Mouse (Mus musculus): Measurements from ENCODE around the gene Lipe.

DNA sequence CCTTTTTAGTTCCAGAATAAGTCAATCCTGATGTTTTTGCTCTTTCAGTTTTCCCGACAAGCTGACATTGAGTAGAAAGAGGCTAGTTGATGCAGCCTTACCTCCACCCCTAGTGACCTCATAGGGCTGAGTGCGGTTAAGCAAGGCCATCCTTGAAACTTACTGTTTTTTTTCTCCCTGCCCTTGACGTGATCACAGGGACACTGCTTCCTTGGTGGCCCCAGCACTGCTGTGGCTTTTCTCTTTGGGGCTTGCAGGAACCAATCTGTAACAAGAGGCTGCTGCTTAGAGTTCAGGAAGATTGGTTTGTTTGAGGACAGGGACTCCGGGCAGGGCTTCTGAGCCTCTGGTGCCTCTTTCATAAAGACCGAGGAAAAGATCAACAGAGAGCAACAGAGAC lies 3.5 kb upstream of the Lipe start:
- TF ChIP-seq EP300 (optimal IDR thresholded peaks at IDR 0.05) (no peak), CTCF (IDR thresholded peaks at IDR 0.05; ENCODE audit: low read depth) (no peak)
